In the genomic region with DNA sequence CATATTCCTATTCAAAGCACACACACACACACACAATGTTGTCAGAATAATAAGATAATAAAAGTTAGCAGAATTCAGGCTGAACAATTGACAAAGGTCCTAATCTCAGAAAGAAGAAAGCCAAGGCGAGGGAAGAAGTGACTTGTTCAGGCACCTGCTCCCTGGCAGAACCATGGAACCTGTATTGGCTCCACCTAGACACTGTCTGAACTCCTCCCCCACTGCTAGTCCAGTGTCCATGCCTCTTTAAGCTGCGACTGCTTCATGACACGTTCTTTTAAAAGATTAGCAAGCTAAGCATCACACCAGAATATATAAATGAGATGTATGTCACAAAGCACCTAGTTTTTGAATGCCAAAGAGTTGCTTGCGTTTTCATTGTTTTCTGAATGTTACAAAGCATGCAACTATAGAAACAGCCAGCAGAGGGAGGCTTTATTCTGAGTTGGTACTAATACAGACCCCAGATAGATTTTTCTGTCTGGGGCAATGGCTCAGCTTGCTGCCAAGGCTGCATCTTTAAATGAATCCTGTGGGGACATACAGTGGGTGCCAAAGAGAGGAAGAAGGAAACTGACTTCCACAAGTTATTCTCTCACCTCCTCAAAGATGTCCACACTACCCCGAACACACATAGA, we compare ENCODE assay signal across 8 mouse cellular contexts. TPM values are rescaled to one million over a fixed set of nuclear protein-coding genes. Genes with fewer than 3 reads are reported as not detected.
A peak's percentile ranks its signal among the peaks of the same experiment; 100 is the strongest.
DNase-seq lines count a peak whose midpoint lies in the region; ATAC-seq and TF ChIP-seq lines count a peak whose summit lies in the region.

No protein-coding gene starts in this region.

- TF ChIP-seq CTCF in Patski (IDR thresholded peaks at IDR 0.05): peak; percentile 60

- ATAC-seq in limb, embryonic 11.5 days (ENCODE audit: insufficient number of reproducible peaks, low FRiP score, low TSS enrichment, low read depth): peak; percentile 74
- peak; percentile 67 for ATAC-seq in Patski
- ATAC-seq in embryonic facial prominence, embryonic 11.5 days (replicated peaks; ENCODE audit: insufficient number of reproducible peaks, low FRiP score, low TSS enrichment, low read depth): peak; percentile 68; the same call in 1 of the 2 replicates
- ATAC-seq in intestine, embryonic 16.5 days: peak; percentile 69; the same call in 1 of the 2 replicates
- ATAC-seq in lung, embryonic 16.5 days (ENCODE audit: low read depth): peak; percentile 50

- H3K27ac ChIP-seq in limb, embryonic 11.5 days (replicated peaks; ENCODE audit: low read depth, low read length): no peak overlapping the region
- no peak overlapping the region for H3K27ac ChIP-seq in limb, embryonic 10.5 days
- H3K27ac ChIP-seq in embryonic facial prominence, embryonic 11.5 days (replicated peaks; ENCODE audit: low read depth, low read length): no peak overlapping the region
- no peak overlapping the region for H3K27ac ChIP-seq in intestine, embryonic 16.5 days (ENCODE audit: low read length)
- no peak overlapping the region for H3K27ac ChIP-seq in lung, embryonic 16.5 days (ENCODE audit: low read length)

- WGBS in limb, embryonic 11.5 days: 34% methylated on average over 5 of the region's 5 CpGs
- WGBS in limb, embryonic 10.5 days: 35% methylated on average over 5 of the region's 5 CpGs
- WGBS in embryonic facial prominence, embryonic 11.5 days: 31% methylated on average over 5 of the region's 5 CpGs
- 30% methylated on average over 5 of the region's 5 CpGs for WGBS in intestine, embryonic 16.5 days
- 27% methylated on average over 5 of the region's 5 CpGs for WGBS in lung, embryonic 16.5 days

- H3K9me3 ChIP-seq in limb, embryonic 11.5 days (ENCODE audit: control insufficient read depth, low read length): no peaks in the 10 kb centered on the region
- H3K9me3 ChIP-seq in limb, embryonic 10.5 days (replicated peaks): no peaks in the 10 kb centered on the region
- no peaks in the 10 kb centered on the region for H3K9me3 ChIP-seq in embryonic facial prominence, embryonic 11.5 days (replicated peaks; ENCODE audit: control insufficient read depth, low read length)
- no peaks in the 10 kb centered on the region for H3K9me3 ChIP-seq in intestine, embryonic 16.5 days (ENCODE audit: control insufficient read depth, low read length)
- no peaks in the 10 kb centered on the region for H3K9me3 ChIP-seq in lung, embryonic 16.5 days (ENCODE audit: control insufficient read depth, low read length)

- POLR2A ChIA-PET in Patski (lab: Charles Lee): no interaction called here

- no peaks in the 10 kb centered on the region for H3K27me3 ChIP-seq in limb, embryonic 11.5 days (ENCODE audit: control insufficient read depth, insufficient read depth, low read length)
- no peaks in the 10 kb centered on the region for H3K27me3 ChIP-seq in limb, embryonic 10.5 days (ENCODE audit: low read depth, poor library complexity, severe bottlenecking)
- H3K27me3 ChIP-seq in Patski: peaks cover 3% of the 10 kb centered on the region
- no peaks in the 10 kb centered on the region for H3K27me3 ChIP-seq in embryonic facial prominence, embryonic 11.5 days (ENCODE audit: control insufficient read depth, insufficient read depth, low read length)
- H3K27me3 ChIP-seq in intestine, embryonic 16.5 days (replicated peaks; ENCODE audit: control insufficient read depth, insufficient read depth, low read length): no peaks in the 10 kb centered on the region
- H3K27me3 ChIP-seq in lung, embryonic 16.5 days (ENCODE audit: control insufficient read depth, insufficient read depth, low read depth, low read length): no peaks in the 10 kb centered on the region

- CTCF ChIA-PET in Patski (lab: Charles Lee): interaction anchor here (0.7 to 1.2 kb wide), 5 partner anchors 9 to 366 kb away, joined by 3 to 5 read pairs (median 3); no protein-coding TSS in a partner anchor

- H3K36me3 ChIP-seq in limb, embryonic 11.5 days (ENCODE audit: control insufficient read depth, insufficient read depth, low read length): no peaks in the 10 kb centered on the region
- H3K36me3 ChIP-seq in limb, embryonic 10.5 days: no peaks in the 10 kb centered on the region
- H3K36me3 ChIP-seq in embryonic facial prominence, embryonic 11.5 days (replicated peaks; ENCODE audit: control insufficient read depth, insufficient read depth, low read depth, low read length): no peaks in the 10 kb centered on the region
- H3K36me3 ChIP-seq in intestine, embryonic 16.5 days (ENCODE audit: control insufficient read depth, insufficient read depth, low read length): no peaks in the 10 kb centered on the region
- no peaks in the 10 kb centered on the region for H3K36me3 ChIP-seq in lung, embryonic 16.5 days (ENCODE audit: control insufficient read depth, insufficient read depth, low read length)

- H3K4me3 ChIP-seq in limb, embryonic 11.5 days (ENCODE audit: low read depth, low read length): no peak overlapping the region
- H3K4me3 ChIP-seq in limb, embryonic 10.5 days: no peak overlapping the region
- H3K4me3 ChIP-seq in embryonic facial prominence, embryonic 11.5 days (ENCODE audit: low read depth, low read length): no peak overlapping the region
- no peak overlapping the region for H3K4me3 ChIP-seq in intestine, embryonic 16.5 days (ENCODE audit: low read length)
- no peak overlapping the region for H3K4me3 ChIP-seq in lung, embryonic 16.5 days (ENCODE audit: low read length)

- H3K9ac ChIP-seq in limb, embryonic 11.5 days (ENCODE audit: low read length): no peak overlapping the region
- no peak overlapping the region for H3K9ac ChIP-seq in embryonic facial prominence, embryonic 11.5 days (replicated peaks; ENCODE audit: low read length)
- H3K9ac ChIP-seq in intestine, embryonic 16.5 days (ENCODE audit: low read depth, low read length): no peak overlapping the region
- H3K9ac ChIP-seq in lung, embryonic 16.5 days (ENCODE audit: low read length): no peak overlapping the region

- H3K4me1 ChIP-seq in limb, embryonic 11.5 days (ENCODE audit: control insufficient read depth, insufficient read depth, low read length): no peaks in the 10 kb centered on the region
- no peaks in the 10 kb centered on the region for H3K4me1 ChIP-seq in limb, embryonic 10.5 days
- H3K4me1 ChIP-seq in embryonic facial prominence, embryonic 11.5 days (ENCODE audit: control insufficient read depth, insufficient read depth, low read length): no peaks in the 10 kb centered on the region
- H3K4me1 ChIP-seq in intestine, embryonic 16.5 days (ENCODE audit: control insufficient read depth, insufficient read depth, low read length): no peaks in the 10 kb centered on the region
- peaks cover 8% of the 10 kb centered on the region for H3K4me1 ChIP-seq in lung, embryonic 16.5 days (replicated peaks; ENCODE audit: control insufficient read depth, insufficient read depth, low read length)

- in situ Hi-C loops in Patski (cut with MboI; ENCODE audit: low pct_unique_long_range_greater_than_20kb): loop anchor here (5.0 to 10.0 kb wide), 2 partner anchors 157 to 369 kb away; no protein-coding TSS in a partner anchor

- peak; percentile 43 for DNase-seq in limb, embryonic 11.5 days (ENCODE audit: low spot score)
- no peak for DNase-seq in limb, embryonic 10.5 days (ENCODE audit: low spot score)
- no peak for DNase-seq in Patski (ENCODE audit: low read depth, low spot score)
- DNase-seq in embryonic facial prominence, embryonic 11.5 days (ENCODE audit: low spot score): peak; percentile 78
- DNase-seq in right cerebral cortex, postnatal 10 days (ENCODE audit: low spot score in 2 of 2): peak; percentile 39 to 51
- no peak for DNase-seq in spleen, adult 12 weeks (ENCODE audit: low spot score)

- no peak overlapping the region for H3K4me2 ChIP-seq in limb, embryonic 11.5 days (ENCODE audit: low read depth, severe bottlenecking)
- no peak overlapping the region for H3K4me2 ChIP-seq in embryonic facial prominence, embryonic 11.5 days (ENCODE audit: low read depth, low read length)
- H3K4me2 ChIP-seq in intestine, embryonic 16.5 days (ENCODE audit: low read depth, low read length): no peak overlapping the region
- no peak overlapping the region for H3K4me2 ChIP-seq in lung, embryonic 16.5 days (ENCODE audit: low read depth, low read length)

RNA-seq across cellular contexts. Expression of a gene that starts 59.4 kb away (rescaled TPM):
- polyA plus RNA-seq in limb, embryonic 11.5 days (2014; fragmentation: Nextera tagmentation; extraction: Ambion mirVana): 2.9 and 4.1 TPM in 2 replicates
- 3.2 and 4.0 TPM in 2 replicates for polyA plus RNA-seq in limb, embryonic 10.5 days (2016; fragmentation: Nextera tagmentation; extraction: Ambion mirVana)
- 7.5 TPM for polyA plus RNA-seq in Patski (2021)
- polyA plus RNA-seq in embryonic facial prominence, embryonic 11.5 days (2014; fragmentation: Nextera tagmentation; extraction: Ambion mirVana): 9.5 and 10.7 TPM in 2 replicates
- 12.6 and 14.7 TPM in 2 replicates for polyA plus RNA-seq in intestine, embryonic 16.5 days (2015; fragmentation: Nextera tagmentation; extraction: Ambion mirVana)
- polyA plus RNA-seq in lung, embryonic 16.5 days (2015; fragmentation: Nextera tagmentation; extraction: Ambion mirVana): 37.8 and 40.6 TPM in 2 replicates

Comparison
In these comparisons a context has a peak if more than half of its experiments do, and no peak if none do; other contexts are left out.
1. DNase-seq: peak in limb, embryonic 11.5 days (single experiment), embryonic facial prominence, embryonic 11.5 days (single experiment) and right cerebral cortex, postnatal 10 days (2 of 2); none in limb, embryonic 10.5 days (single experiment), Patski (single experiment) and spleen, adult 12 weeks (single experiment).
2. Peak in every context shown above with its lines, with median percentiles within 50 percentile points of each other: ATAC-seq.